Mouse (Mus musculus) neural tube, embryonic 13.5 days (tissue): ENCODE measurements at regions not wholly inside any gene's neighbourhood (a gene's known extent, or its start where the extent isn't known, plus 50 kb on each side); places are given as distances from the start of the nearest gene placed in this dataset.

ENCODE experiments used
- ATAC-seq: fragments of 200-750 bp; cut with Nextera tagmentation; 2 replicates; pipeline ENCODE4 v1.8.0; 2017; ENCODE audit warnings: low read depth, mild to moderate bottlenecking, moderate TSS enrichment, moderate library complexity
- H3K27ac ChIP-seq: fragments of 300-500 bp; sonication (generic); replicated peaks from 2 replicates; pipeline ENCODE4 v1.5.1; 2015; ENCODE audit warnings: moderate library complexity, mild to moderate bottlenecking, inconsistent platforms
- H3K27me3 ChIP-seq: fragments of 300-500 bp; sonication (generic); 2 replicates; pipeline ENCODE4 v1.6.1; 2015; ENCODE audit warnings: mild to moderate bottlenecking, inconsistent platforms
- H3K36me3 ChIP-seq: fragments of 300-500 bp; sonication (generic); 2 replicates; pipeline ENCODE4 v1.6.1; 2015; ENCODE audit warnings: mild to moderate bottlenecking, inconsistent platforms
- H3K4me1 ChIP-seq: fragments of 300-500 bp; sonication (generic); replicated peaks from 2 replicates; pipeline ENCODE4 v1.6.1; 2015; ENCODE audit warnings: inconsistent platforms
- H3K4me2 ChIP-seq: fragments of 300-500 bp; sonication (generic); 2 replicates; pipeline ENCODE4 v1.6.1; 2015; ENCODE audit warnings: inconsistent platforms, mild to moderate bottlenecking, moderate library complexity
- H3K4me3 ChIP-seq: fragments of 300-500 bp; sonication (generic); 2 replicates; pipeline ENCODE4 v1.5.1; 2015; ENCODE audit warnings: mild to moderate bottlenecking, inconsistent platforms
- H3K9ac ChIP-seq: fragments of 300-500 bp; sonication (generic); 2 replicates; pipeline ENCODE4 v1.6.1; 2015; ENCODE audit warnings: moderate library complexity, mild to moderate bottlenecking, inconsistent platforms
- H3K9me3 ChIP-seq: fragments of 300-500 bp; sonication (generic); 2 replicates; pipeline ENCODE4 v1.6.1; 2016; ENCODE audit warnings: inconsistent platforms
- WGBS: fragments of 180-500 bp; shearing (Covaris S2); methylation state at CpG from one replicate; pipeline ENCODE4 v1.1.7; 2015; 5-methylcytosine and 5-hydroxymethylcytosine counted together

DNA sequence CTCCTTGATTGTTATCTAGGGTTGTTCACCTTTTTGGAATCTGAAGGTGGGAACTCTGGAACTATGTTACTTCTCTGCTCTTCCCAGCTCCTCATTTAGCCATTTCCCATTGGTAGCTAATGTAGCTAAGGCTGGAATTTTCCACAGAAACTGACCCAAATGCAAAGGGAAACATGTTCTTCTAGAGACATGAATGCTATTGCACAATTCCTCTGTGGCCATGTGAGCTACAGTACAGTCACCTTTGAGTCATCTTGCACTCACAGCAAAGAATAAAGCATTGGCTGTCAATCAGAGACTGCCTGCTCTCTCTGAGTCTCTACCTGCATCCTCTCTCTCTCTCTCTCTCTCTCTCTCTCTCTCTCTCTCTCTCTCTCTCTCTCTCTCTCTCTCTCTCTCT is 378.1 kb downstream of the Dcdc2c start:
- no peak overlapping the region for H3K4me3 ChIP-seq
- H3K9ac ChIP-seq, result no peak overlapping the region
- H3K27ac ChIP-seq, result no peak overlapping the region
- no peaks in the 10 kb centered on the region for H3K27me3 ChIP-seq
- H3K36me3 ChIP-seq, result no peaks in the 10 kb centered on the region
- ATAC-seq, result no peak
- H3K4me2 ChIP-seq, result no peak overlapping the region
- no peaks in the 10 kb centered on the region for H3K4me1 ChIP-seq
- H3K9me3 ChIP-seq, result no peaks in the 10 kb centered on the region

DNA sequence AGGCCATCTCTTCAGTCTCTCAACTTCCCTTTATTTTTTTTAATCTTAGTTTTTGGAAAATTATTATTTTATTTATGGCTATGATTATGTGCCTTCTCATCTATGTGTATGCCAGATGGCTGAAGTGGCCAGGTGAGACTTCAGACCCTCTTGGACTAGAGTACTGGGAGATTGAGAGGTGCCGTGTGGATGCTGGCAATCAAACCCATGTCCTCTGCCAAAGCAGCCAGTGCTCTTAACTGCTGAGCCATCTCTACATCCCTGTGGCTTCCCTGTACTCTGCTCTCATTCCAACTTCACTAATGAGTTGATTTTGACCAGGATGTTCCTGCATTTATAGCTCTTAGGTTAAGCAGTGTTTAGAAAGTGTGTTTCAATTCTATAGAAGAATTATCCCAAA is 393.4 kb downstream of the Dcdc2c start:
- no peaks in the 10 kb centered on the region for H3K4me1 ChIP-seq
- H3K9me3 ChIP-seq, result no peaks in the 10 kb centered on the region
- H3K4me3 ChIP-seq, result no peak overlapping the region
- H3K27me3 ChIP-seq, result no peaks in the 10 kb centered on the region
- no peak overlapping the region for H3K4me2 ChIP-seq
- ATAC-seq, result no peak
- H3K9ac ChIP-seq, result no peak overlapping the region
- no peaks in the 10 kb centered on the region for H3K36me3 ChIP-seq
- 84% methylated on average over 1 of the region's 1 CpGs for WGBS
- no peak overlapping the region for H3K27ac ChIP-seq

DNA sequence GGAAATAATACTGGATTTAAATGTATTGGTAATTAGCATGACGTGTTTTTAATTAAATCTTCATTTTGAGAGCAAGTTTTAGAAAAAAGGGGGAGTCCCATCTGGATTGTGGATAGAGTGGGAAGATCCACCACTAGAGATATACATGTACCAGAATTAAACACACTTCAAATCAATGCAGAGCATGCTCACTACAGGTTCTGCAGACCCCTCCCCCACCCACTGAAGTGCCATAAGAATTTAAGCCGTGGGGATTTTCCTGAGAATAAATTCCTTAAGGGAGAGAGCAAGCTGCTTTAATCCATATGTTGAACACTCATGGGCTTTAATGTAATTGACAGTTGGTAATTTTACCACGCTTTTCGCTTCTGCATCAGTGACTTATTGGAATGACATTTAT is 401.4 kb downstream of the Dcdc2c start:
- Histone ChIP-seq H3K4me2 (no peak overlapping the region), H3K9me3 (no peaks in the 10 kb centered on the region), H3K9ac (no peak overlapping the region), H3K4me1 (peaks cover 4% of the 10 kb centered on the region; the same call in 1 of the 2 replicates), H3K36me3 (no peaks in the 10 kb centered on the region), H3K27ac (no peak overlapping the region), H3K4me3 (no peak overlapping the region), H3K27me3 (no peaks in the 10 kb centered on the region)
- 61% methylated on average over 4 of the region's 4 CpGs for WGBS
- no peak for ATAC-seq

DNA sequence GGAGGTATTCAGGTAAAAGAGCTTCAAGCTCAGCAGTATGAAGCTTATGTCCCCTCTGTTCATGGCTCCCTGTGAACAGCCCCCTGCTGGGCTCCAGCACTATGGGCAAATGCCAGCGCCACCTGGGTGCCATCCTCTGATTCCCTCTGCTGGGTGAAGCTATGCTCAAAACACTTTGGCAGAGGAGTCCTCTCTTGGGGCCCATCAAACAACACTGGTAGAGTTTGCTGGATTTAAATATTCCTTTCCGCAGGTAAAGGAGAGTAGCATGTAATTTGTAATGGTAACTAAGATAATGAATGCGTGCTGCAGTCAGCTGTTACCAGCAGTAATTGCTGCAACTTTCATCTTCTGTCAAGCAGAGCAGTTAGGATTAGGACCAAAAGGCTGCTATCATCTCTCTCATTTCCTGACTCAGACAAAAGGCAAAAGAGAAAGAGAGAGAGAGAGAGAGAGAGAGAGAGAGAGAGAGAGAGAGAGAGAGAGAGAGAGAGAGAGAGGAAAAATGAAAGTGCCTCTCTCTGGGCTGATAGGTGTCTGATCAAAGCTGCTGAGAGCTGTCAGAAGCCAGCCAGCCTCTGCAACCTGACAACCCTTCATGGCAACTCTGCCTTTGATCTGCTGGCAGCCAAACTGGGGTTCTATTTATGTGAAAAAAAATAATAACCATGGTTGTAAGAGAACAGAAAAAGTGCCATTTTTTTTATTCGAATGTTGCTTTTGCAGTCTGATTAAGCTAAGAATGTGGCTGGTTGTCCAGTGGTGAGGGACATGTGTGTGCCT is 416.2 kb downstream of the Dcdc2c start:
- Histone ChIP-seq H3K9me3 (no peaks in the 10 kb centered on the region), H3K27ac (no peak overlapping the region), H3K4me3 (no peak overlapping the region), H3K4me2 (no peak overlapping the region), H3K4me1 (0 out of 2 replicates have a peak, but pooled peaks cover 7% of the 10 kb centered on the region), H3K9ac (no peak overlapping the region), H3K27me3 (no peaks in the 10 kb centered on the region), H3K36me3 (no peaks in the 10 kb centered on the region)
- WGBS, result 66% methylated on average over 4 of the region's 4 CpGs
- no peak for ATAC-seq

DNA sequence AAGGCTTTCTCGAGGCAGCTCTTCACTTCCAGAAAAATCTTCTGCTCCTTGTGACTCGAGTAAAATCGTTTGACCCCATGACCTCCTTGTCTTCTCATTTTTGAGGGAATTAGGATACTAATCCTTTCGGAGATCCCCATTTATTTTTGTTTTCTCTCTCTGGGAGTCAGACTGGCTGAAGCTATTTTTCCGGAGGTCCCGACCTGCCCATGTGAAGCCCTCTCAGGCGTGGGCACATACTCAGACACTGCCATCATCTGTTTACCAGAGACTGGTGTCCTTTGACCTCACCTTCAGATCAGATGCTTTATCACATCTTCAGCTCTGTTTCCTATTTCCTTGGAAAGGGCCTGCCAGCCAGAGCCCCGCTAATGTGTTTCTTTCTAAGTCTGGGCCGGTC is 429.4 kb downstream of the Dcdc2c start:
- H3K27me3 ChIP-seq, result no peaks in the 10 kb centered on the region
- 78% methylated on average over 9 of the region's 9 CpGs for WGBS
- no peaks in the 10 kb centered on the region for H3K9me3 ChIP-seq
- H3K27ac ChIP-seq, result no peak overlapping the region
- no peak overlapping the region for H3K4me2 ChIP-seq
- no peak overlapping the region for H3K9ac ChIP-seq
- ATAC-seq, result no peak
- no peaks in the 10 kb centered on the region for H3K4me1 ChIP-seq
- H3K36me3 ChIP-seq, result no peaks in the 10 kb centered on the region
- no peak overlapping the region for H3K4me3 ChIP-seq

DNA sequence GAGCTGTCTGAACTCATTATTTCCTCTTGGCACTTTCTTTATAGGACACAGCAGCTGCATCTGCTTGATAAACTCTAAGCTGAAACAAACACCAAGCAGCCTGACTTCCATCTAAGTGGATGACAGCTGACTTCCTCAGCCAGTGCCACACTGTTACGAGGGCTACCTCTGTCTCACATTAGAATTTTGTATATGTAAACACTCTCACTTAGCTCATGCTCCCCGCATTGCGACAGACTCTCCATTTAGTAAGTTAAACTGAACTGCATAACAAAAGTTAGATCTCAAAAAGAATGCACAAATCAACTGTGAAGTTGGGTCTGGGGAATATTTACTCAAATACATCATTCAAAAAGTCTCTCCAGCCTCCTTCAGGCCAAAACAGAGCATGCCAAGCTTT is 432.1 kb downstream of the Dcdc2c start:
- ATAC-seq, result no peak
- no peaks in the 10 kb centered on the region for H3K27me3 ChIP-seq
- 81% methylated on average over 3 of the region's 3 CpGs for WGBS
- no peak overlapping the region for H3K9ac ChIP-seq
- no peaks in the 10 kb centered on the region for H3K4me1 ChIP-seq
- no peak overlapping the region for H3K27ac ChIP-seq
- no peaks in the 10 kb centered on the region for H3K36me3 ChIP-seq
- no peak overlapping the region for H3K4me2 ChIP-seq
- no peaks in the 10 kb centered on the region for H3K9me3 ChIP-seq
- H3K4me3 ChIP-seq, result no peak overlapping the region

DNA sequence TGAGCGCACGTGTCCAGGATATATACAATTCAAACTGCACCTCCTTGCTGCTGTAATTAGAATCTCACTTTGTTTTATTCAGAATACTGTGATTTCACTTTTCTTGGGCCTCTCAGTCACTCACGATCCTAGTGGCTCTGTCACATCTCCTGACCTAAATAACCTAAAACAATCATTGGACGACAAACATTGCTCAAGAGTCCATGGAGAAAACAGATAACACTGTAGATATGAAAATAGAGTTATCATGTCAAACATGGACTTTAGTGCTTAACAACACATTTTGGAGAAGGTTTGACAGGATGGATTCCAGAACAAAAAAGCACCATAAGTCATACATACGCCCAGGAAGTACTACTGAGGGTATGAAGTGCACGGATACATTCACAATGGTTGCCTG is 461.5 kb downstream of the Dcdc2c start:
- H3K27ac ChIP-seq, result no peak overlapping the region
- ATAC-seq, result no peak
- no peaks in the 10 kb centered on the region for H3K36me3 ChIP-seq
- no peak overlapping the region for H3K4me3 ChIP-seq
- no peak overlapping the region for H3K9ac ChIP-seq
- no peaks in the 10 kb centered on the region for H3K27me3 ChIP-seq
- no peaks in the 10 kb centered on the region; the same call in 1 of the 2 replicates for H3K4me1 ChIP-seq
- 89% methylated on average over 6 of the region's 6 CpGs for WGBS
- no peaks in the 10 kb centered on the region for H3K9me3 ChIP-seq
- no peak overlapping the region for H3K4me2 ChIP-seq

DNA sequence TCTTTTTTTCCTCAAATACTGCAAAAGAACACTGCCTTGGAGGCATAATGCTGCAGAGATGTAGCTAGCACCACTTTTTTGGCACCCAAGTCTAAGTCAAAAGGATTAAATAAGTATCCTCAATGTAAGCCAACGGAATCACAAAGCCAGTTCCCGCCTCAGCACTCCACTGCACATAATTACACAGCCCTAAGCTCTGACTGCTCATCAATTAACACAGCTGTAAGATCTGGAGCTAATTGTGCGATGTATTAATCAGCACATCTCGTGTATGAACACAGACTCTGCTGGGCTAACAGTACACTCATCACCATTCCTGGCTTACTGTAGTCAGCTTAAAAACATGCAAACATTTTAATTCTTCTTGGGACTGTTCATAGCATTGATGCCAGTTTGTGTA is 466.7 kb downstream of the Dcdc2c start:
- no peaks in the 10 kb centered on the region for H3K27me3 ChIP-seq
- no peak overlapping the region for H3K27ac ChIP-seq
- no peak overlapping the region for H3K4me2 ChIP-seq
- peaks cover 3% of the 10 kb centered on the region; the same call in 1 of the 2 replicates for H3K4me1 ChIP-seq
- H3K9me3 ChIP-seq, result no peaks in the 10 kb centered on the region
- no peak for ATAC-seq
- H3K4me3 ChIP-seq, result no peak overlapping the region
- no peaks in the 10 kb centered on the region for H3K36me3 ChIP-seq
- H3K9ac ChIP-seq, result no peak overlapping the region
- 51% methylated on average over 4 of the region's 4 CpGs for whole genome bisulfite sequencing

DNA sequence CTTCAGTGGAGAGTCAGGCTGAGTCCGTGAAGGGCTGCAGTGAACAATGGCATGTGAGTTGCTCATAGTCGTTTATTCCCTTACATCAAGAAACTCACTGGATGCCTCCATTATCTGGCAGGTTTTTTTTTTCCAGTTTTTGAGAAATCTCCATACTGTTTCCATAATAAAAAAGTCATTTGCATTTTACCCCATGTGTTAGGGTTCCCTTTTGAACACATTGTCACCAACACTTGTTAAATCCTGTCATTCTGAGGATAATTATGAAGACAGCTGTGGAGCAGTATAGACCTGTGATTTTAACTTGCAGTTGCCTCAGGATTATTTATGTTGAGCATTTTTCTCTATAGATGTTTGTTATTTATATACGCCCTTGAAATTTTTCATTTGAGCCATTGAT is 475.6 kb downstream of the Dcdc2c start:
- H3K4me1 ChIP-seq, result no peaks in the 10 kb centered on the region
- no peak for ATAC-seq
- H3K36me3 ChIP-seq, result no peaks in the 10 kb centered on the region
- H3K27me3 ChIP-seq, result no peaks in the 10 kb centered on the region
- WGBS, result 84% methylated on average over 3 of the region's 3 CpGs
- H3K9ac ChIP-seq, result no peak overlapping the region
- H3K4me3 ChIP-seq, result no peak overlapping the region
- H3K4me2 ChIP-seq, result no peak overlapping the region
- H3K9me3 ChIP-seq, result no peaks in the 10 kb centered on the region
- H3K27ac ChIP-seq, result no peak overlapping the region

DNA sequence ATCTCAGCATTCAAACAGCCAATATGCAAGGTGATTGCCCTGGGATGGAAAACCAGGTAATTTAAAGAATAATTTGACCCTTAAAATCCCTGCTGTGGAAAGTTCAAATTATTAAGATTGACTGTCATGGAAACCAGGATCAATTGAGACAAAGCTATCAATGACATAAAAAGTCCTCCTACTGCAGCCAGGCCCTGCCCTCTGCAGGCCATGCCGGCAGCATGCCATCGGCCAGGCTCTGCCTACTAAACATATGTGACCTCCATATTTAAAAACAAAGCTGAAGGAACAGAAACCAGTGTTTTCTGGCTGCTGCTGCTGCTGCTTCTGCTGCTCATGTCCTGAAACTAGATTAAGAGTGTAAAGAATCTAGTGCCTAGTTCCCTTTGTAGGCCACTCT is 483.6 kb downstream of the Dcdc2c start:
- H3K9ac ChIP-seq, result no peak overlapping the region
- no peaks in the 10 kb centered on the region for H3K9me3 ChIP-seq
- H3K27ac ChIP-seq, result no peak overlapping the region
- no peaks in the 10 kb centered on the region for H3K27me3 ChIP-seq
- H3K4me1 ChIP-seq, result 0 out of 2 replicates have a peak, but pooled peaks cover 5% of the 10 kb centered on the region
- 53% methylated on average over 2 of the region's 2 CpGs for WGBS
- no peaks in the 10 kb centered on the region for H3K36me3 ChIP-seq
- H3K4me2 ChIP-seq, result no peak overlapping the region
- no peak for ATAC-seq
- H3K4me3 ChIP-seq, result no peak overlapping the region

DNA sequence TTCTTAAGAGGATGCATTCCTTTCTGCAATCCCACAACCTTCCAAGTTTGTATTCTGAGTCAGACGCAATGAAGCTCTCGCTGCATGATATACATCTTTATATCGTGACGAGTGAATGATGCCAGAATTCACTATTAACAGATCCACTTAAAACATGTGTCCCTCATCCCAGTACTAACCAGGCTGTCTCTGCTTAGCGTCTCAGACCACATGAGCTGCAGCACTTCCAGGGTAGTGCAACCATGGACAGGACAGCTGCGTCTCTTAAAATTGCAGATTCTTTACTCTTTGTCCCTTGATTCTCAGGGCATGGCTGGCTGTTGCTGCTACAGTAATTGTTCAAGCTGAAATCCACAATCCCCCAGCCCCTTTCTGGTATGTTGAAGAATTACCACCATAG is 491.9 kb downstream of the Dcdc2c start:
- 76% methylated on average over 6 of the region's 6 CpGs for WGBS
- no peaks in the 10 kb centered on the region for H3K9me3 ChIP-seq
- no peaks in the 10 kb centered on the region for H3K36me3 ChIP-seq
- H3K4me2 ChIP-seq, result no peak overlapping the region
- no peak overlapping the region for H3K4me3 ChIP-seq
- H3K9ac ChIP-seq, result no peak overlapping the region
- no peak for ATAC-seq
- H3K4me1 ChIP-seq, result peaks cover 12% of the 10 kb centered on the region
- no peaks in the 10 kb centered on the region for H3K27me3 ChIP-seq
- H3K27ac ChIP-seq, result no peak overlapping the region

DNA sequence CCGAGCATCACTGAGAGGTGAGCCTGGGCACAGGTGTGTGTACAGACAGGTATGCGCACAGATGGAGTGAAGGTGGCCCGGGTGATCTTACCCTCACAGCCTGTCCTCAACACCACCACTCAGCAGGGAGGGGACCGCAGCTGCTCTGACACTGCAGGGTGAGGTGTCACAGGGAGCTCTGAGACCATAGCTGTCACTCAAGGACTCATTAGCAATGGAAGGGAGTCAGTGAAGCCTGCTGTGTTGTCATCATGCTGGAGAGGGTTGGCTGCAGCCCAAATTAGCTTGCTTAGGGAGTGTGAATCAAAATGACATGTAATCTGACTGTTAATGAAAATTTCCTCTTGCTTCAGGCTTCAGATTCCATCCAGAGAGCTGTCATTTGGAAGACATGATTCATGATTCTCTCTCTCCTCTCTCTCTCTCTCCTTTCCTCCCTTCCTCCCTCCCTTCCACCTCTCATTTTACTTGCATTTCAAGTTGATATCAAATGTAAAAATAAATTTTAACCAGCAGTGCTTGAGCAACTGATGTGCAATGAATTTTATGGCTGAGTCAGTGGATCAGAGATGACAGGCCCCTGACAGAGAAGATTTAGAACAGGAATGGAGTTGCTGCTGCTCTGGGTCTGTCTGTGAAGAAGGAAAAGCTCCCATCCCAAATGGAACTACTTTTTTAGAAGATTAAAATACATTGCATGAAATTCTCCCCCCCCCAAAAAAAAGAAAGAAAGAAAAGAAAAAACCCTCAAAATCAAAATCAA is 496.5 kb downstream of the Dcdc2c start:
- Histone ChIP-seq H3K4me2 (no peak overlapping the region), H3K27ac (peak overlapping the region; percentile 74), H3K36me3 (no peaks in the 10 kb centered on the region)

More for the DNA sequence above, 496.5 kb downstream of the Dcdc2c start:
- WGBS, result 25% methylated on average over 4 of the region's 4 CpGs
- Histone ChIP-seq H3K9ac (no peak overlapping the region), H3K9me3 (no peaks in the 10 kb centered on the region), H3K27me3 (no peaks in the 10 kb centered on the region), H3K4me1 (peaks cover 13% of the 10 kb centered on the region), H3K4me3 (no peak overlapping the region)
- peak; percentile 93 for ATAC-seq
